Mouse (Mus musculus): Measurements from ENCODE around the gene Cd82. TPM values are rescaled to one million over a fixed set of nuclear protein-coding genes. Genes with fewer than 3 reads are reported as not detected.

The Cd82 gene
- polyA plus RNA-seq, 1 experiment from 2014 or later = 18.9 TPM

DNA sequence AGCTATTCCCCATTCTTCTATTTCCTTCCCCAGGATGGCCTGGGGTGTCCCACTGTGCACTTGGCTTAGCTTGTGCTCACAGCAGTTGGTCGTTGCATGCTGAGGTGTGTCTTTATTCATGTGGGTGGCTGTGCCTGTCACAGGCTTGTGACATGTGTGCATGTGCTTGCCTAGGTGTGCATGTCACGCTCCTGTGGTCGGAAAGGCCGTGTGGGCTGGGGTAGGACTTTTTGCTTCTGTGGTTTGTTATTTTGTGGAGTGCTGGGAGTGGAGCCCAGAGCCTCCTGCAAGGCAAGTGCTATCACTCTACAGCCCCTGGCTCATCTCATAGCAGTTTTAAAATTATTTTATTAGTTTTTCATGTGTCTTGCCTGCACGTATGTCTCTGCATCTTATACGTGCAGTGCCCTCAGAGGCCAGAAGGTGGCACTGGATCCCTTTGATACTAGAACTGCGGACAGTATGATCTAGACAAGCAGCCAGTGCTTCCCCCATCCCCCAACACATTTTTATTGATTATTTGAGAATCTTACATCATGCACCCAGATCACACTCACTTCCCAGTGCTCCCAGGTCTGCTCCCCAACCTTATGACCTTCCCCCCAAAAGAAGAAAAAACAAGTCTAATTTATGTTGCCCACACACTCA lies 49.4 kb downstream of the Cd82 start:
- WGBS = 58% methylated on average over 7 of the region's 7 CpGs
- no peak for ATAC-seq (ENCODE audit: insufficient number of reproducible peaks, insufficient read depth, low FRiP score, low read depth)
- H3K4me3 ChIP-seq (ENCODE audit: control insufficient read depth in 1 of 2, insufficient read depth in 1 of 2, low read depth in 1 of 2, low read length in 2 of 2) = no peak overlapping the region
- H3K9ac ChIP-seq (ENCODE audit: low read length) = no peak overlapping the region
- H3K4me1 ChIP-seq (ENCODE audit: control insufficient read depth in 2 of 2, insufficient read depth in 2 of 2, low read length in 2 of 2) = peaks cover 5% of the 10 kb centered on the region in 2 experiments; a peak in 3 of 4 replicates
- H3K9me3 ChIP-seq (ENCODE audit: control insufficient read depth, low read length) = no peaks in the 10 kb centered on the region
- no peaks in the 10 kb centered on the region for H3K36me3 ChIP-seq (ENCODE audit: control insufficient read depth, insufficient read depth, low read length)
- H3K4me2 ChIP-seq (ENCODE audit: low read length) = no peak overlapping the region
- no peak overlapping the region for H3K27ac ChIP-seq (replicated peaks in 1 of 2; ENCODE audit: control insufficient read depth in 1 of 2, insufficient read depth in 1 of 2, low read depth in 2 of 2, low read length in 2 of 2)
- H3K27me3 ChIP-seq (ENCODE audit: control insufficient read depth, insufficient read depth, low read length) = peaks cover 5% of the 10 kb centered on the region; the same call in 1 of the 2 replicates

GRCm38 (mm10) chr2:93412101-93412500 lies 50.8 kb downstream of the Cd82 start:
- Histone ChIP-seq H3K9me3 (ENCODE audit: control insufficient read depth, low read length) (no peaks in the 10 kb centered on the region), H3K9ac (ENCODE audit: low read length) (no peak overlapping the region), H3K36me3 (ENCODE audit: control insufficient read depth, insufficient read depth, low read length) (no peaks in the 10 kb centered on the region), H3K27ac (replicated peaks in 1 of 2; ENCODE audit: control insufficient read depth in 1 of 2, insufficient read depth in 1 of 2, low read depth in 2 of 2, low read length in 2 of 2) (no peak overlapping the region), H3K27me3 (ENCODE audit: control insufficient read depth, insufficient read depth, low read length) (peaks cover 5% of the 10 kb centered on the region; the same call in 1 of the 2 replicates), H3K4me3 (ENCODE audit: control insufficient read depth in 1 of 2, insufficient read depth in 1 of 2, low read depth in 1 of 2, low read length in 2 of 2) (no peak overlapping the region), H3K4me1 (ENCODE audit: control insufficient read depth in 2 of 2, insufficient read depth in 2 of 2, low read length in 2 of 2) (peaks cover 5% of the 10 kb centered on the region in 2 experiments; a peak in 3 of 4 replicates), H3K4me2 (ENCODE audit: low read length) (no peak overlapping the region)
- 59% methylated on average over 4 of the region's 4 CpGs for WGBS
- no peak for ATAC-seq (ENCODE audit: insufficient number of reproducible peaks, insufficient read depth, low FRiP score, low read depth)

DNA sequence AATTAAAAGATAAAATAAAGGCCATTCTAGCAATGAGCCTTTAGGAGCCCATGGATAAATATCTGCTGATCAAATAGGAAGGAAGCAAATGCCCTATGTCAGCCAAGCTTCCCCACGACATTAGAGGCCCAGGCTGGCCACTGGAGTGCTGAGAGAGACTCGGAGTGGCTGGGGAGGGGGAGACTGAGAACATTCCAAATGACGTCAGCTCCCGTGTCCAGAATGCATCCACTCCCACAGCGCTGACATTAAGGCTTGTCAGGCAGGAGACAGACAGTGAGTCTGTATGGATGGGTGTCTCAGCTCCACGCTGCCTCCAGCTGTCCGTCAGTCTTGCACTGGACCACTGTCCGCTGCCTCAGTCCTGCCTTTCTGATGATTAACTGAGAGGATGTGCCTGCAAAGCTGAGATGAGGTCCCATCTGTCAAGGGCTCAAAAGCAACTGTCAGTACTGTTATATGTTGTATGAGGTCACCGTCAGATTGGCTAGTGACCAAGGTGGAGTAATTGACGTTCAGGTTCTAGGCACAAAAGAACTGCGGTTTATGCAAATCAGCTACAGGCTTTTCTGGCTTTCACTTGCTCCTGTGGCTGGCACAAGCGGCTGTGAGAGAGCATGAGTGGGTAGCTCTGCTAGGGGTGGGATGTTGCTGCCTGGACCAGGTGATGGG lies 51.9 kb downstream of the Cd82 start:
- ATAC-seq (ENCODE audit: insufficient number of reproducible peaks, insufficient read depth, low FRiP score, low read depth) = no peak
- no peak overlapping the region for H3K27ac ChIP-seq (replicated peaks in 1 of 2; ENCODE audit: control insufficient read depth in 1 of 2, insufficient read depth in 1 of 2, low read depth in 2 of 2, low read length in 2 of 2)
- 42% methylated on average over 12 of the region's 12 CpGs for WGBS
- no peaks in the 10 kb centered on the region for H3K36me3 ChIP-seq (ENCODE audit: control insufficient read depth, insufficient read depth, low read length)
- H3K4me2 ChIP-seq (ENCODE audit: low read length) = no peak overlapping the region
- H3K9me3 ChIP-seq (ENCODE audit: control insufficient read depth, low read length) = no peaks in the 10 kb centered on the region
- peaks cover 0 to 5% of the 10 kb centered on the region in 2 experiments; a peak in 2 of 4 replicates for H3K4me1 ChIP-seq (ENCODE audit: control insufficient read depth in 2 of 2, insufficient read depth in 2 of 2, low read length in 2 of 2)
- H3K27me3 ChIP-seq (ENCODE audit: control insufficient read depth, insufficient read depth, low read length) = peaks cover 5% of the 10 kb centered on the region; the same call in 1 of the 2 replicates
- H3K9ac ChIP-seq (ENCODE audit: low read length) = no peak overlapping the region
- H3K4me3 ChIP-seq (ENCODE audit: control insufficient read depth in 1 of 2, insufficient read depth in 1 of 2, low read depth in 1 of 2, low read length in 2 of 2) = no peak overlapping the region

DNA sequence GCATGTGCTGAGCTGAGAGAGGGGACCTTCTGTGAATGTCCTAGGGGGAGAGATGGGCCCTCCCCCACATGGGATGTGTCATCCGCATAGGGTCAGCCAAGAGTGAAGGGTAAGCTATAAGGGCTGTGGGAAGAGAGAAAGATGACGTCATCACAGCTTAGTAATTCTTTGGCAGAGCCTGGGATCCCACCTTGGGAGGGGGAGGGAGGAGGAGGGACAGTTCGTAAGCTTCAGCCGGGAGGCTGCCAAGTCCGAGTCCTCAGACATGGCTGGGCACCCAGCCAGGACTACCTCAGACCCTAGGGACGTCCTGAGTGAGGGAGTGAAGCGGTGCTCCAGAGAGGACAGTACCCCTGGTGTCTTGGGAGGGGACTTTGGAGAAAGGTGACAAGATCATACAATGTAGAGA lies 57.9 kb downstream of the Cd82 start:
- ATAC-seq (ENCODE audit: insufficient number of reproducible peaks, insufficient read depth, low FRiP score, low read depth) = peak; percentile 74
- H3K9ac ChIP-seq (ENCODE audit: low read length) = no peak overlapping the region
- no peak overlapping the region for H3K4me2 ChIP-seq (ENCODE audit: low read length)
- no peak overlapping the region for H3K4me3 ChIP-seq (ENCODE audit: control insufficient read depth in 1 of 2, insufficient read depth in 1 of 2, low read depth in 1 of 2, low read length in 2 of 2)
- H3K27ac ChIP-seq (replicated peaks in 1 of 2; ENCODE audit: control insufficient read depth in 1 of 2, insufficient read depth in 1 of 2, low read depth in 2 of 2, low read length in 2 of 2) = peak overlapping the region in 1 of 2 experiments; percentile 0; a peak in 1 of 4 replicates
- WGBS = 6% methylated on average over 7 of the region's 7 CpGs
- no peaks in the 10 kb centered on the region for H3K9me3 ChIP-seq (ENCODE audit: control insufficient read depth, low read length)
- 0 out of 2 replicates have a peak, but pooled peaks cover 3% of the 10 kb centered on the region for H3K27me3 ChIP-seq (ENCODE audit: control insufficient read depth, insufficient read depth, low read length)
- H3K36me3 ChIP-seq (ENCODE audit: control insufficient read depth, insufficient read depth, low read length) = no peaks in the 10 kb centered on the region
- peaks cover 11 to 12% of the 10 kb centered on the region in 2 experiments for H3K4me1 ChIP-seq (ENCODE audit: control insufficient read depth in 2 of 2, insufficient read depth in 2 of 2, low read length in 2 of 2)

DNA sequence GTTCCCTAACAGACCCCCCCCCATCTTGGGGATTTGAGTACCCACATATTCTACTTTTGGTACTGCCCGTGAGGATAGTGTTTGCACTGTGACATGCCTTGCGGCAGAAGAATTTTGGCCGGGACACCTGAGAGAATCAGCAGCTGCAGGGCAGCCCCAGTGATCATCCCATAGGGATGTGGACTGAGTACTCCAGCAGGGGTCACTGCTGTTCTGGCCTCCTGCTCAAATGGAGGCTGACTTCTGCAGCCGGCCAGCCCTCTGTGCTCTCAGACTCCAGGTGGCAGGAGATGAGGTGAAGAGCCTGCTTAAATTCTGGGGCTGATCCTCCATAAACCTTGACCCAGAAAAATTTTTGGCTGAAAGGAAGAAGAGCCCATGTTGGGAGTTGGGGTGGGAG lies 58.8 kb downstream of the Cd82 start:
- Histone ChIP-seq H3K9ac (ENCODE audit: low read length) (no peak overlapping the region; the same call in 1 of the 2 replicates), H3K4me3 (ENCODE audit: control insufficient read depth in 1 of 2, insufficient read depth in 1 of 2, low read depth in 1 of 2, low read length in 2 of 2) (no peak overlapping the region), H3K9me3 (ENCODE audit: control insufficient read depth, low read length) (no peaks in the 10 kb centered on the region), H3K36me3 (ENCODE audit: control insufficient read depth, insufficient read depth, low read length) (no peaks in the 10 kb centered on the region), H3K27me3 (ENCODE audit: control insufficient read depth, insufficient read depth, low read length) (0 out of 2 replicates have a peak, but pooled peaks cover 3% of the 10 kb centered on the region), H3K27ac (replicated peaks in 1 of 2; ENCODE audit: control insufficient read depth in 1 of 2, insufficient read depth in 1 of 2, low read depth in 2 of 2, low read length in 2 of 2) (no peak overlapping the region), H3K4me2 (ENCODE audit: low read length) (no peak overlapping the region), H3K4me1 (ENCODE audit: control insufficient read depth in 2 of 2, insufficient read depth in 2 of 2, low read length in 2 of 2) (peaks cover 11 to 12% of the 10 kb centered on the region in 2 experiments)
- 14% methylated on average over 4 of the region's 4 CpGs for WGBS
- ATAC-seq (ENCODE audit: insufficient number of reproducible peaks, insufficient read depth, low FRiP score, low read depth) = no peak

DNA sequence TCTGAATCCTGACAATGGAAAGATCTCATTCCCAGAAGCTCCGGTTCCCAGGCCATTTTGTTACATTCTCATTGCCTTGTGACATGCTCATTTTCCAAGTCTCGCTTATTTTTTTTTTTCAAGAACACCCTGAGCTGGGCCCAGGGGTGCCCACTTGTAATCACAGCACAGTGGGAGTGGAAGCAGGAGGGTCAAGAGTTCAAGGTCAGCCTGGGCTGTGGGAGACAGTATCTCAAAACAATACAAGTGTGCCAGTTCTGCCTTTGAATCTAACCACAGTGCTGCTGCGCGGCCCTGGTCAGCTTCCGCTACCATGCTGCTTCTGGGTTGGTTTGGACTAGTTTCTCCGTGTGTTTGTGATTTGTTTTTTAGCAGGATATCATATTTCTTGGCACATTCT lies 59.7 kb downstream of the Cd82 start:
- H3K36me3 ChIP-seq (ENCODE audit: control insufficient read depth, insufficient read depth, low read length) = no peaks in the 10 kb centered on the region
- H3K9me3 ChIP-seq (ENCODE audit: control insufficient read depth, low read length) = no peaks in the 10 kb centered on the region
- ATAC-seq (ENCODE audit: insufficient number of reproducible peaks, insufficient read depth, low FRiP score, low read depth) = no peak
- no peak overlapping the region for H3K4me2 ChIP-seq (ENCODE audit: low read length)
- peaks cover 11 to 12% of the 10 kb centered on the region in 2 experiments for H3K4me1 ChIP-seq (ENCODE audit: control insufficient read depth in 2 of 2, insufficient read depth in 2 of 2, low read length in 2 of 2)
- WGBS = 85% methylated on average over 6 of the region's 6 CpGs
- 0 out of 2 replicates have a peak, but pooled peaks cover 3% of the 10 kb centered on the region for H3K27me3 ChIP-seq (ENCODE audit: control insufficient read depth, insufficient read depth, low read length)
- no peak overlapping the region for H3K27ac ChIP-seq (replicated peaks in 1 of 2; ENCODE audit: control insufficient read depth in 1 of 2, insufficient read depth in 1 of 2, low read depth in 2 of 2, low read length in 2 of 2)
- no peak overlapping the region for H3K4me3 ChIP-seq (ENCODE audit: control insufficient read depth in 1 of 2, insufficient read depth in 1 of 2, low read depth in 1 of 2, low read length in 2 of 2)
- no peak overlapping the region for H3K9ac ChIP-seq (ENCODE audit: low read length)

- Histone ChIP-seq H3K4me3 (ENCODE audit: control insufficient read depth in 1 of 2, insufficient read depth in 1 of 2, low read depth in 1 of 2, low read length in 2 of 2) (no peak overlapping the region), H3K4me2 (ENCODE audit: low read length) (no peak overlapping the region), H3K9me3 (ENCODE audit: control insufficient read depth, low read length) (no peaks in the 10 kb centered on the region; the same call in 1 of the 2 replicates), H3K4me1 (ENCODE audit: control insufficient read depth in 2 of 2, insufficient read depth in 2 of 2, low read length in 2 of 2) (no peaks in the 10 kb centered on the region), H3K27me3 (ENCODE audit: control insufficient read depth, insufficient read depth, low read length) (no peaks in the 10 kb centered on the region), H3K36me3 (ENCODE audit: control insufficient read depth, insufficient read depth, low read length) (no peaks in the 10 kb centered on the region), H3K9ac (ENCODE audit: low read length) (no peak overlapping the region; the same call in 1 of the 2 replicates), H3K27ac (replicated peaks in 1 of 2; ENCODE audit: control insufficient read depth in 1 of 2, insufficient read depth in 1 of 2, low read depth in 2 of 2, low read length in 2 of 2) (no peak overlapping the region)
- WGBS = 48% methylated on average over 6 of the region's 6 CpGs
- no peak for ATAC-seq (ENCODE audit: insufficient number of reproducible peaks, insufficient read depth, low FRiP score, low read depth)
These were observed 71.7 kb downstream of the Cd82 start for GRCm38 (mm10) chr2:93391198-93391597.

All from heart, embryonic 14.5 days (tissue).